Mouse (Mus musculus): ENCODE measurements around the gene Fbxo33.
"Not testable (repeated sequence)": the region's sequence is repeated elsewhere in the genome, so short reads cannot be mapped to it uniquely, and the experiment has no call there.

Fbxo33 gene

GRCm38 (mm10) chr12:59219325-59220225, at the start of gene Fbxo33:
Gene Fbxo33, minus strand, starts transcription at chr12:59219725.
- in situ Hi-C loops (cut with MboI, MseI) = loop anchor here (5.0 to 25.0 kb wide), 4 partner anchors 207 to 1992 kb away; partner anchors contain the start of genes Foxa1 (in 2 of the 2), Gemin2 (in 1 of the 2) and Sec23a (in 1 of the 2)

- in situ Hi-C loops (cut with MboI, MseI) = no loop called here
Measured at GRCm38 (mm10) chr12:59265942-59266231, 46.4 kb upstream of the Fbxo33 start.

- in situ Hi-C loops (cut with MboI, MseI) = no loop called here
Measured at GRCm38 (mm10) chr12:59265207-59265941, 45.8 kb upstream of the Fbxo33 start.

GRCm38 (mm10) chr12:59262841-59263240, 43.3 kb upstream of the Fbxo33 start:
- in situ Hi-C loops (cut with MboI, MseI) = no loop called here

- in situ Hi-C loops (cut with MboI, MseI) = no loop called here
Measured at GRCm38 (mm10) chr12:59260798-59261197, 41.3 kb upstream of the Fbxo33 start.

- in situ Hi-C loops (cut with MboI, MseI) = no loop called here
Measured at GRCm38 (mm10) chr12:59260362-59260761, 40.8 kb upstream of the Fbxo33 start.

- in situ Hi-C loops (cut with MboI, MseI) = no loop called here
Measured at GRCm38 (mm10) chr12:59259015-59259414, 39.5 kb upstream of the Fbxo33 start.

GRCm38 (mm10) chr12:59250259-59250827, 30.8 kb upstream of the Fbxo33 start:
- in situ Hi-C loops (cut with MboI, MseI) = loop anchor here in 1 of 2 experiments (5.0 kb wide), 1 partner anchor 832 kb away; no protein-coding TSS in a partner anchor

- in situ Hi-C loops (cut with MboI, MseI) = no loop called here
Measured at GRCm38 (mm10) chr12:59248969-59249368, 29.4 kb upstream of the Fbxo33 start.

GRCm38 (mm10) chr12:59241031-59241430, 21.5 kb upstream of the Fbxo33 start:
- in situ Hi-C loops (cut with MboI, MseI) = not testable (repeated sequence)

- in situ Hi-C loops (cut with MboI, MseI) = no loop called here
Measured at GRCm38 (mm10) chr12:59238434-59238833, 18.9 kb upstream of the Fbxo33 start.

- in situ Hi-C loops (cut with MboI, MseI) = no loop called here
Measured at GRCm38 (mm10) chr12:59228401-59228800, 8.9 kb upstream of the Fbxo33 start.

GRCm38 (mm10) chr12:59218640-59219321, 744 bp downstream of the Fbxo33 start:
- in situ Hi-C loops (cut with MboI, MseI) = loop anchor here (5.0 to 25.0 kb wide), 4 partner anchors 206 to 1991 kb away; partner anchors contain the start of genes Foxa1 (in 2 of the 2), Gemin2 (in 1 of the 2) and Sec23a (in 1 of the 2)

GRCm38 (mm10) chr12:59217331-59217730, 2.2 kb downstream of the Fbxo33 start:
- in situ Hi-C loops (cut with MboI, MseI) = loop anchor here (5.0 to 25.0 kb wide), 4 partner anchors 205 to 1990 kb away; partner anchors contain the start of genes Foxa1 (in 2 of the 2), Gemin2 (in 1 of the 2) and Sec23a (in 1 of the 2)

- in situ Hi-C loops (cut with MboI, MseI) = loop anchor here (5.0 to 25.0 kb wide), 4 partner anchors 204 to 1989 kb away; partner anchors contain the start of genes Foxa1 (in 2 of the 2), Gemin2 (in 1 of the 2) and Sec23a (in 1 of the 2)
Measured at GRCm38 (mm10) chr12:59216676-59217266, 2.8 kb downstream of the Fbxo33 start.

GRCm38 (mm10) chr12:59216176-59216575, 3.3 kb downstream of the Fbxo33 start:
- in situ Hi-C loops (cut with MboI, MseI) = loop anchor here (5.0 to 25.0 kb wide), 4 partner anchors 204 to 1989 kb away; partner anchors contain the start of genes Foxa1 (in 2 of the 2), Gemin2 (in 1 of the 2) and Sec23a (in 1 of the 2)

GRCm38 (mm10) chr12:59207814-59208213, 11.7 kb downstream of the Fbxo33 start:
- in situ Hi-C loops (cut with MboI, MseI) = loop anchor here (10.0 to 25.0 kb wide), 2 partner anchors 153 to 1671 kb away; partner anchors contain the start of gene Foxa1 (in 2 of the 2)

GRCm38 (mm10) chr12:59207000-59207390, 12.5 kb downstream of the Fbxo33 start:
- in situ Hi-C loops (cut with MboI, MseI) = loop anchor here (10.0 to 25.0 kb wide), 2 partner anchors 152 to 1670 kb away; partner anchors contain the start of gene Foxa1 (in 2 of the 2)

- in situ Hi-C loops (cut with MboI, MseI) = loop anchor here (10.0 to 25.0 kb wide), 2 partner anchors 152 to 1669 kb away; partner anchors contain the start of gene Foxa1 (in 2 of the 2)
Measured at GRCm38 (mm10) chr12:59206208-59206999, 13.1 kb downstream of the Fbxo33 start.
